Mouse (Mus musculus) lung, postnatal 14 days (tissue): Measurements from ENCODE around the gene Catsperd.

Experiments used
- DNase-seq: peaks from one replicate; pipeline ENCODE4 v3.0.0; 2021

The Catsperd gene

DNA sequence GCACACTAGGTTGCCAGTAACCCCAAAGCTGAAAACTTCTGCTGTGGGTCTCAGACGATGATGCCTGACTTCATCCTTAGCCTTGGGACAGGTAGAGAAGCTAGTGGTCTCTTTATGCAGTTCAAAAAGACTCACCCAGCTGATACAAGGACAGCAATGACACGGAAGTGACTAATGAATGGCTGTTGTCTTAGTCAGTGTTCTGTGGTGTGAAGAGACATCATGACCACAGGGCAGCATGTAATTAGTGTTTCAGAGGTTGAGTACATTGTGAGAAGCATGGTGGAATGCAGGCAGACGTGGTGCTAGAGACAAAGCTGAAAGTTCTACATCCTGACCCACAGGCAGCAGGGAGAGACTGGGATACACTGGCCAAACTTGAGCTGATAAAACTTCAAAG lies 39.6 kb downstream of the Catsperd start:
- DNase-seq, result no peak

DNA sequence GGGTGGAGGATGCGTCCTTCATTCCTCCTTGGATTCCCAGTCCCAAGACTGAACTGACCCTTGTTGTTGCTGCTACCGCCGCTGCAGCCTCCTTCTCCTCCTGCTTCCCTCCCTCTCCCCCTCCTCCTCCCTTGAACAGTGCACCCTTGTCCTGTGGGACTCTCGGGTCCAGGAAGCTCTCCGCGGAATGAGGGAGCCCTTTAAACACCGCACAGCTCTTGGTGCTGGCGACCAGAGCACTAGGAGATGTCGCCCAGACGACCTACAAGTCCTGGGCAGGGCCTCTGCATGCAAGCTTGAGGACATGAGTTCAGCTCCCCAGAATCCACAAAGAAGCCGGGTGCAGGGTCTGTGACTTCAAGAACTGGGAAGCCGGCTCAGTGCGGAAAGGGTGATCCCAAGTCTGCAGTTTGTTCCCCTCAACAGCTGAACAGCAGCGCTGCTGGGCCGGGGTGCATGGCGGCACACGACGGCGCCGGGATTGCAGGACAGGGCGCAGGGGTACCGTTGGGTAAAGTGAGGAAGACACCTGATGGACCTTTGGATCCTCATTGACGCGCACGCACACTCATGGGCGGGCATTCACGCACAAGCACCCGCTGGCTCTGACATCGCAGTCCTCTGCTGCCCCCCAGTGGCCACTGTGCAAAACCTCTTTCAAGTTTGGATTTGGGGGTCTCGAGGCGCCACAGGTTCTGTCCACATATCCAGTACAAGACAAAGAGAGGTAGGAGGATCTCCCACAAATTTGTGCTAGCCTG lies 40.6 kb downstream of the Catsperd start:
- DNase-seq, result peak; percentile 89

DNA sequence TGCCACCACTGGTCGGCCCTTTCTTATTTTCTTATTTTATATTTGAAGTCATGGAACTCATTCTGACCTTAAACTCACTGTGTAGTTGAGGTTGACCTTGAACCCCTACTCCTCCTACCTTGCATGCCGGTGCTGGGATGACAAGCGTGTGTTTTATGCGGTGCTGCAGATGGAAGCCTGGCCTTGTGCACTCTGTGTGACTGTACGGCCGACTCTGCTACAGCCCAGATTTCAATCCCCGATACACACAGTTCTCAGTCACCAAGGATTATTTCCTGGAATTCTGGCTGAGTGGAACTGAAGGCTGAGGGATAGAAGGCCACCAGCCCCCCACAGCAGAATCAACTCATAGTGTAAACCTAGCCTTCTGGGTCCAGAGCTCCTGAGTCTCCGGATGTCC lies 41.8 kb downstream of the Catsperd start:
- no peak for DNase-seq

DNA sequence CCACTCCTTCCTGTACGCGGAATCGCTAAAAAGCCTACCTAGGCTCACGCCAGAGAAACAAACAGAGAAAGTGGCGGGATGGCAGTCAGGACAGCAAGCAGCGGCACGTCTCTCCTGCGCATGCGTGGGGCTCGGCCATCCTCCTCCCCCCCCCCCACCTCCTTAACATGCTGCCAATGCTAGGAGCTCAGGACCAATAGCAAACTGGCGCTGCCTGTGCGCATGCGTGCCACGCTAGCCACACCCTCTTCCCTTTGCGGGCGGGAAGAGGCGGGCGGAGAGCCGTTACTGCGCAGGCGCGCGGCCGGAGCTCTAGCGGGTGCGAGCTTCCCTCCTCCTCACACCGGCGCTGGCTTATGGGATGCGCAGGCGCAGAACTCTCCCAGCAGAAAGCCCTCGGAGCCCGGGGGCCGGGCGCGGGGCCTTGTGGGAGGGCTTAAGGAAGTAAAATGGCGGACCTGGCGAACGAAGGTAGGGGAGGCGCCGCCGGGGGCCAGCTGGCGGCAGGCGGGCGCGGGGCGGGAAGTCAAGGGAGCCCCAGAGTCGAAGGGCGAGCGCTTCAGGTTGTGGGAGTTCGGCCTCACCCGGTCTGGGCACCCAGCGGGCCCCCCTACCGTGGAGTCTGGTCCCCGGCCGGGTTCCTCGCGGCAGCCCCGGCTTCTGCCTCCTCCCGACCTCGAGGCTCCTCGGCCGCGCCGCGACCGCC lies 45.2 kb downstream of the Catsperd start, which contains the start of gene Ranbp3:
Ranbp3 (plus strand) TSS at position 354 of the 706 bp plus-strand sequence.
- peak; percentile 99 for DNase-seq

DNA sequence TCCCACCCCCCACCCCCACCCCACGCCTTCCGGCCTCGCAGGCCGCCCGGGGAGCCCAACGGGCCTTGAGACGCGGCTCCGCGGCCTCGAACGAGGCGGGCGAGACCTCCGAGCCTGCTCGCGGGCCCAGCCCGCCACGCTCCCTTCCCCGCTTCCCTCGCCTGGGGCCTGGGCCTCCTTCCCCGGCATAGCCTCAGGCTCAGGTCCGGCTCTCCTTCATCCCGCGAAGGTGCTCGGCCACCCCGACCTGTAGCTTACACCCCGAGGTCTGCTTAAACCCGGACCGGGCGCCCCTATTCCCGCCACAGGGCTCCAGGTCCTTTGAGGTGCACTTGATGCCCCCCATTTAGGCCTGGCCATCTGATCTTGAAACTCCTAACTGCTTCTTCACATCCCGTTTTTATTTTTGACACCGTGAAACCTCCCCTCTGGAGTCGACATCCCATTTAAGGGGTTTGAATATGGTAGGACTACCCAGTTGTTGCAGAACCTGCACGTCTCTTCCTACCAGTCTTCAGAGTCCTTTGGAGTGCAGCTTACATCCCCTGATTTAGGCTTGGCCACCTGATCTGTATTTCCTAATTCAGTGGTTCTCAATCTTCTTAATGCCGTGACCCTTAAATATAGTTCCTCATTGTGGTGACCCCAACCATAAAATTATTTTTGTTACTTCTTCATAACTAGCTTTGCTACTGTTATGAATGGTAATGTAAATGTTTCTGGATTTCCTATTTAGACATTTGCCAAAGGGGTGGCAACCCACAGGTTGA lies 45.9 kb downstream of the Catsperd start:
- peak; percentile 8 for DNase-seq

DNA sequence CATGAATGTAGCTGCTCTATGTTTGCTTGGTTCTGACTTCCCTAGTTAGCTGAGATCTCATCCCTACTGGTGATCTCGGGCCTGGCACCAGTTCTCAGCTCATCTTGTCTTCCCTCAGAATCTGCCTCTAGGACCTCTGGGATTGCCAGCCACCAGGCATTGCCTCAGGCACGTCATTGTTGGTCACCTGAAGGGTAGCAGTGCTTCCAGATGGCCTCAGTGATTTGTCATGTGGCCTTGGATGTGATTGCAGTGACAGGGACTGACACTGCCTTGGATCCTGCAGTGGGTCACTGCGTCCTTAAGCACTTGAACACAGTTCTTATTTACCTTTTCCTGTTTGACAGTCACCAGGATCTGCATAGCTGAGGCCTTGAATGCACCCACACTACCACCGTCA lies 53.8 kb downstream of the Catsperd start:
- DNase-seq, result no peak

DNA sequence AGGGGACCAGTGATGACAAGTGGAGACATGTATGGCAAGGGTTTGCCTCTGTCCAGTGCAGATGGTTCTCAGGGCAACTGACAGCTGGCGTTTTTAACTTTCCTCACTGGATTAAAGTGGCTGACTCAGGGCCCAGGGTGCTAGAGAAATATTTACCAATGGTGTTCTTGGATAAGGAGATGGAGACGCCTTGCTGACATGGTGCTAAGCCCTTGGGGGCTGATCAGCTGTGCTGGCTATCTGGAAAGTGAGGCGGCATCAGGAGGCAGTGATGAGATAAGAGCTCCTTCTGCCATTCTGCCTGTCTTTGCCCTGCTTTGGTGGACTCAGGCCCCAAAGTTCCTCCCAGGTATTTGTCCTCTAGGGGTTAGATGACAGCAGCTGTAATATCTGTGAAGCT lies 54.9 kb downstream of the Catsperd start:
- DNase-seq, result no peak

DNA sequence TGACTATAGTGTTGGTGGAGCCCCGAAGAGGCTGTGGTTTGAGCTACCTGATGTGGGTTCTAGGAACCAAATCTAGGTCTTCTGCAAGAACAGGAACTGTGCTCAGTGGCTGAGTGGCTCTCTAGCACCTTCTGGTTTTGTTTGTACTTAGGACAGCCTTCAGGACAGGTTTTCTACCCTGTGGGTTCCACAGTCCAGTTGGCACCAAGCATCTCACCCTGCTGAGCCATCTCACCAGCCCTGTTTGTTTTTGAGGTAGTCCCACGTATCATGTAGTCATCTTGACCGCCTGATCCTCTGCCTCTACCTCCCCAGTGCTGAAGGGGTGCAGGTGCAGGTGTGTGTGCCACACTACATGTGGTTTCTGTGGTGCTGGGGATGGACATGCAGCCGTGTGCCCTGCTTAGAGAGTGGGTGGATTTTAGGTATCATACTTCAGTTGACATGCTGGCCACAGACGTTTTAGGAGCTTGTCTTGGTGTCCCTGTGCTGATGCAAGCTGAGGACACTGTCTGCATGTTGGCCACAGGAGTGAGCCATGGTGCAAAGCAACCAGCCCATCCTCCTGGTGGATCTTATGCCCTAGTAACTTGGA lies 55.7 kb downstream of the Catsperd start:
- no peak for DNase-seq

DNA sequence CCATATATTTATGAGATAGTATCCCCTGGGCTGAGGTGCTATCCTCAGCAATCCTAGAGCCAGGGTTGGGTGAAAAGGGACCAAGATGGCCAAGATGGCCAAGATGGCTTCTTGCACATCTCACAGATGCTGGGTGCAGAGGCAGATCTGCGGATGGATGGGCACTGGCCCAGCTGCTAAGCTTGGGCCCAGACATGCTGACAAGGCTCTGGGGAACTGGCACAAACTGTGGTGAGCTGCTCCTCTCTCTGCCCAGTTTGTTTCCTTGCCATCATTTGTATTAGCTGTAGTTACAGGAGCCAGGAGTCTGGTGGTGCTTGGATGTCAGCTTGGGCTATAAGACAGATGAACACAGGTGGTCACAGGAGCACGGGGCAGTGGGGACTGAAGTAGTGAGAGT lies 56.7 kb downstream of the Catsperd start:
- no peak for DNase-seq

DNA sequence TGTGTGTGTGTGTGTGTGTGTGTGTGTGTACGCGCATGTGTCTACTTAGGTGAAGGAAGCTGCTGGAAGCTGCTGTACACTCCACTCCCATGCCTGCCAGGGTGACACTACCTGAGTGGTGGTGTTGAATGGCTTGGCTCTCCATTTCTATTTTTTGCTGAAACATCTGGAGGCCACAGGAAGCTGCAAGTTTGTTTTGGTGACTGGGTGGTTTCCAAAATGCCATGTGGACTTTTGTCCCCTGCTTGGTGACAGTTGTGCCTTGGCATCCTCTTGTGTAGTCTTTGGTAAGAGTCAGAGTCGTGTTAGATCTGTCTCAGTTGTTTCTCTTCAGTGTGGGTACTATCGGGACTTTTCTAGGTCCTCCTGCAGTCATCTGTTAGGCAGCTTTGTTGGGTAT lies 58.9 kb downstream of the Catsperd start:
- DNase-seq, result no peak

DNA sequence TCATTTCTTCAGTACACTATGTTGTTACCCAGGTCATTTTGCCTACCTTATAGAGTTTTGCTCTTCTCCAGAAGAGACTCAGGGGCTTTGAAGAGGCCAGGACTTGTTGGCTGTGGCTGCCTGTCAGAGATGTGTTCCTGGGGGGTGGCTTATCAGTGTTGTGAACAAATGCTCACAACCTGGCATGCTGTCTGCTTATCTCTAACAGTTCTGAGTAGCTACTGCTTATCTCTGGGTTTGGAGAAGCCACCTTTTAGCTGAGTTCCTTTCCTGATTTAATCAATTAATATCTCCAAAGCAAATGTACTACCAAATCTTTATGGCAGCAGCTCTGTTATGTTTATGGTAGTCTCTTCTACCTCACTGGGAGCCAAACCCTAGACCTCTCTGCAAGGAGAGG lies 60.1 kb downstream of the Catsperd start:
- DNase-seq, result no peak

DNA sequence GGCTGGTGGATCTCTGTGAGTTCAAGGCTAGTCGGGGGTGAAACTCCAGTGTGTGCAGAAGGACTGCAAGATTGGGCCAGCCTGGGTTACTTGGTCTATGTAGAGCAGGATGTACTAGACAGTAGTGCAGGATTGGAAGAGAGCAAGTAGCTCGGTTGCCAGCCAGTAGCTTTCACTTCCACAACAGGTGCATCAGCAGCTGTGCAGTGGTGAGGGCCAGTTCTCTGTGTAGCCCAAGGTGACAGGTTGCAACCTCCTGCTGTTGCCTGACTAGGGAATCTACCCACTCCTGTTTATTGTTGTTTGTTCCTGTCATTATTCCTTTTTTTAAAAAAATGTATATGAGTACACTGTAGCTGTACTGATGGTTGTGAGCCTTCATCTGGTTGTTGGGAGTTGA lies 60.7 kb downstream of the Catsperd start:
- DNase-seq, result no peak

DNA sequence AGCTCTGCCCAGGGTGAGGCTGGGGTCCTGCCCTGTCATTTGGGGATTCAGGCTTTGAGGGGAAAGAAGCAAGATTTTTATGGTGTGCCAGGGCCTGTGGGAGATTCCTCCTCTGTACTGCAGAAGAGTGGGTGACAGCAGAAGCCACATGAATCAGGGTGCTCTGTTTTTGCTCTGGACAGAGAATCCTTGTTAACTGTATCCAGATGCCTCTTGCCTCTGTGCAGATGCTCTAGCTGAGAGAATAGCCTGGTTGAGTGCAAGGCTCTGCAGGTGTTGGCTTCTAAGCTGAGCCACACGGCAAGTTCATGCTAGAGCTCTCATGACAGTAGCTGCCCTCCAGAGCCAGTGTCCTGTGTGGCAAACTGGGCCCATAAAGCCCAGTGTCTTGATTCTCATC lies 65.5 kb downstream of the Catsperd start:
- no peak for DNase-seq

DNA sequence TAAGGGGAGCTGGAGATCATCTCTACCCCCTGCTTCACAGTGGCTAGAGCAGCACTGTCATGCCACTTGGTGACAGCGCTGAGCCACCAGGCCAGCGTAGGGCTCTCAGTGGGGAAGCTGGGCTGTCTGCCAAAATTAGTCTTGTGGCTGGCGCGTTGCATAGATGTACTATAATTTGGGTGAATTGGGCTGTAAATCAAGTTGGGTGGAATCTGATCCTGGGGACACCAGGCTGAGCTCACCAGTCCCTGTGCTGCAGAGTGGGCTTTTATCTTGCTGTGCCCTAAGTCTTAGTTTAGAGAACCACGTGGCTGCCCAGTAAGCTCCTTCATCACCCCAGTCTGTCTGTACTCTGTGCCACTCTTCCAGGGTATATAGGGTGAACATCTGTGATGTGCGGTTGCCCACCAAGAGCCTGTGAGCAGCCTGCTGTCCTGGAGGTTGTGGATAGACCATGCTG lies 65.9 kb downstream of the Catsperd start:
- peak; percentile 61 for DNase-seq

DNA sequence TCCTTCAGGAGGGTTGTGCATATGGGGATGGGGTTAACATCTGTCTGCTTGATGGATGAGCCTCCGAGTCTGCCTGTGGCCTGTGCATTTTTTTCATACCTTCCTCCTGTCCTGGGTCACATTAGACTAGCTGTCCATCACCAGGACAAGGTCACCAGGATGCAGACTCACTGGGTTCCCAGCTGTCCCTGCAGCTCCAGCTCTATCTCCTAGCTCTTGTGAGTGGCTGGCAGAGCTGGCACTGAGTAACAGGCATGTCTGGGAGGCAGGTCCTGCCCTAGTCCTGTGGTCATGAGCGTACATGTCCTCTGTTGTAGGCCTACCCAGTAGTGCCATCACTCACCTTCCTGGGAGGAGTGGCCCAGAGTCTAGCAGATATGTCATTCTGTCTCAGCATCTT lies 72.5 kb downstream of the Catsperd start:
- DNase-seq, result no peak

DNA sequence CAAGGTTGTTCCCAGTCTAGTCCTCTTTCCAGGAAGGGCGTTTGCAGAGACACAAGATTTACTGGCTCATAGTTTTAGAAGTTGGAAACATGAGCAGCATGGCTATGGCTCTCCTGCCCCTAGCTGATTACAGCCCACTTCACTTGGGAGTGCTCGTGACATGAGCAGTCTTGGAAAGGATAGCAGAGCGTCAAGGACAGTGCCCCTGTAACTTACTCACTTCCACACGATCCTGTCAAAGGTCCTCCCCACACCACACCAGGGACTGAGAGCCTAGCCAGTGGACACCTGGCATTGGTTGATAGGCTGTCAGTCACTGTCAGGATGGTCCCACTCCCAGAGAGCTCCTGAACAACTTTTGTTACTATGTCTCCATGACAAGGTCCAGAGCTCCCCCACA lies 75.1 kb downstream of the Catsperd start:
- no peak for DNase-seq

DNA sequence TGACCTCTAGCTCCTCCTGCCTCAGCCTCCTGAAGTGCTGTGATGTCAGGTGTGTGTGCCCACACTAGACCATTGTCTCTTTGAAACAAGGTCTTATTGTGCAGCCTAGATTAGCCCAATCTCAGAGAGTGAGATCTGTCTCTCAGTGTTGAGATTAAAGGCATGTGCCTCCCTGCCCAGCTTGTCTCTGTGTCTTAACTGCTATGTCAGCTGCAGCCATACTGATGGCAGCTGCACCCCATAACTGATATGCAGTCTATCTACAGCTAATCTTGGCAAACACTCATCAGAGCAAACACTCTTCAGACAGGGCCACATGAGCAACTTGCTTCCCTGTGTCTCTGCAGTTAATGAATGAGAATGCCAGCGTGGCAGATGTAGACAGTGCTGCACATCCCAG lies 78.6 kb downstream of the Catsperd start:
- no peak for DNase-seq

DNA sequence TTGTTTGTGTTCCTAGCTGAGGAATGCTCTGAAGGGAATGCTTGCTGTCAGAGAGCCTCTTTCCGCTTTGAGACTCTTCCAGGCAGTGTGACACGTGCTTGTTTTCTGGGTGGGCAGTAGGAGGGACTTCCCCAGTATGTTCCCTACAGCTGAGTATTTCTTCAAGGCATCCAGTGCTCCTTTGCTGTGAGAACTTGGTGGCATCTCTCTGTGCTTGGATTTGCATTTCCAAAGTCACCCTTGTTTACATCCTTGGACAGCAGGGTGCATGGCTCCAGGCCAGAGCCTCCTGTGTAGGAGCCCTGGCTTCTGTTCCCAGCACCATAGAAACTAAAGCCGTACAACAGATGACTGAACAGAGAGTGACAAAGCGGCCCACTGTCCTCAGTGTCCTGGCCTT lies 80.7 kb downstream of the Catsperd start:
- DNase-seq, result no peak

DNA sequence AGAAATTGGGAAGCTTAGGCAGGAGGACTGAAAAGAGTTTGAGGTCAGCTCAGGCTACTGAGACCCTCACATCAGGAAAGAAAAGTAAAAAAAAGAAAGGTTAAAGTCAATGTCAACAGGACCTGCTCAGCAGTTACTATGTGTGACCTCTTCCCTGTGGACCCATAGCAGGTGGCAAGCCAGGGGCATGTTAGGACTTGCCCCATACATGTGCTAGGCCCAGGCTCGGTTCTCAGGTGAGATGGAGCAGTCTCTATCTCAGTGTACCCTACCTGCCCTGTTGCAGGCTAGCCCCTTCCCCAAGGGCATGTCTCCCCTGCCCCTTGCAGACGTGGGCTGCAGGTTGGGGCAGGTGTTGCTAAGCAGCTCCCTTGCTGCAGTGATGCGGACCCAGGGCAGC lies 81.8 kb downstream of the Catsperd start:
- no peak for DNase-seq
